Mouse (Mus musculus) liver, embryonic 12.5 days (tissue): Measurements from ENCODE around the gene Rps6kb2. TPM values are rescaled to one million over a fixed set of nuclear protein-coding genes. Genes with fewer than 3 reads are reported as not detected.

Experiments
- ATAC-seq: fragments of 200-750 bp; cut with Nextera tagmentation; 2 replicates; pipeline ENCODE4 v1.8.0; 2017; ENCODE audit warnings: moderate number of reproducible peaks, mild to moderate bottlenecking, moderate library complexity
- H3K27ac ChIP-seq: fragments of 300-500 bp; sonication (generic); 2 replicates; pipeline ENCODE4 v1.5.1; 2016; ENCODE audit warnings: mild to moderate bottlenecking
- H3K27me3 ChIP-seq: fragments of 300-500 bp; sonication (generic); replicated peaks from 2 replicates; pipeline ENCODE4 v1.6.1; 2016; ENCODE audit warnings: mild to moderate bottlenecking, moderate library complexity
- H3K36me3 ChIP-seq: fragments of 300-500 bp; sonication (generic); 2 replicates; pipeline ENCODE4 v1.6.1; 2016; ENCODE audit warnings: mild to moderate bottlenecking, moderate library complexity
- H3K4me1 ChIP-seq: fragments of 300-500 bp; sonication (generic); 2 replicates; pipeline ENCODE4 v1.6.1; 2016
- H3K4me2 ChIP-seq: fragments of 300-500 bp; sonication (generic); 2 replicates; pipeline ENCODE4 v1.6.1; 2016; ENCODE audit warnings: mild to moderate bottlenecking, moderate library complexity
- H3K4me3 ChIP-seq: fragments of 300-500 bp; sonication (generic); 2 replicates; pipeline ENCODE4 v1.5.1; 2016; ENCODE audit warnings: mild to moderate bottlenecking, moderate library complexity
- H3K9ac ChIP-seq: fragments of 300-500 bp; sonication (generic); 2 replicates; pipeline ENCODE4 v1.6.1; 2016; ENCODE audit warnings: mild to moderate bottlenecking, moderate library complexity
- H3K9me3 ChIP-seq: fragments of 300-500 bp; sonication (generic); replicated peaks from 2 replicates; pipeline ENCODE4 v1.6.1; 2016; ENCODE audit warnings: mild to moderate bottlenecking, moderate library complexity
- WGBS: fragments of 180-500 bp; shearing (Covaris S2); methylation state at CpG from one replicate; pipeline ENCODE4 v1.1.7; 2016; ENCODE audit not compliant: insufficient replicate concordance; 5-methylcytosine and 5-hydroxymethylcytosine counted together
- polyA plus RNA-seq: library from polyadenylated mRNA; unstranded; fragments of >200 nt; fragmentation: Nextera tagmentation; extraction: Ambion mirVana; gene quantifications from 2 replicates; pipeline ENCODE4 v1.2.1, GENCODE M21; 2016

Gene Rps6kb2
- polyA plus RNA-seq, 1 experiment from 2014 or later = 39.1 TPM

GRCm38 (mm10) chr19:4196048-4196447, 32.9 kb upstream of the Rps6kb2 start:
- H3K36me3 ChIP-seq = peaks cover 77% of the 10 kb centered on the region
- WGBS = 74% methylated on average over 2 of the region's 2 CpGs
- H3K27ac ChIP-seq = no peak overlapping the region
- no peak overlapping the region for H3K4me3 ChIP-seq
- peaks cover 85% of the 10 kb centered on the region for H3K4me1 ChIP-seq
- H3K9ac ChIP-seq = no peak overlapping the region
- ATAC-seq = no peak
- H3K9me3 ChIP-seq = no peaks in the 10 kb centered on the region
- no peaks in the 10 kb centered on the region for H3K27me3 ChIP-seq
- no peak overlapping the region for H3K4me2 ChIP-seq

- Histone ChIP-seq H3K4me1 (peaks cover 84% of the 10 kb centered on the region), H3K4me3 (no peak overlapping the region), H3K9ac (no peak overlapping the region), H3K36me3 (peaks cover 71% of the 10 kb centered on the region), H3K27ac (peak overlapping the region; percentile 91; the same call in 1 of the 2 replicates), H3K27me3 (no peaks in the 10 kb centered on the region), H3K4me2 (no peak overlapping the region), H3K9me3 (no peaks in the 10 kb centered on the region)
- WGBS = 77% methylated on average over 12 of the region's 12 CpGs
- no peak for ATAC-seq
Measured at GRCm38 (mm10) chr19:4194776-4195650, 31.9 kb upstream of the Rps6kb2 start.

- H3K4me3 ChIP-seq = peak overlapping the region; percentile 93; the same call in 1 of the 2 replicates
- 76% methylated on average over 8 of the region's 8 CpGs for WGBS
- peaks cover 63% of the 10 kb centered on the region for H3K36me3 ChIP-seq
- H3K27me3 ChIP-seq = no peaks in the 10 kb centered on the region
- ATAC-seq = no peak
- H3K4me2 ChIP-seq = peak overlapping the region; percentile 89
- peak overlapping the region; percentile 91 for H3K27ac ChIP-seq
- H3K9ac ChIP-seq = 0 out of 2 replicates have a peak overlapping the region, but pooled peaks have one; percentile 12
- peaks cover 75% of the 10 kb centered on the region for H3K4me1 ChIP-seq
- H3K9me3 ChIP-seq = no peaks in the 10 kb centered on the region
Measured at GRCm38 (mm10) chr19:4194021-4194724, 31.0 kb upstream of the Rps6kb2 start.

GRCm38 (mm10) chr19:4193129-4193528, 30.0 kb upstream of the Rps6kb2 start:
- H3K36me3 ChIP-seq = peaks cover 52% of the 10 kb centered on the region
- peak overlapping the region; percentile 91 for H3K27ac ChIP-seq
- H3K27me3 ChIP-seq = no peaks in the 10 kb centered on the region
- peaks cover 68% of the 10 kb centered on the region for H3K4me1 ChIP-seq
- peak overlapping the region; percentile 93 for H3K4me3 ChIP-seq
- peak overlapping the region; percentile 89 for H3K4me2 ChIP-seq
- no peaks in the 10 kb centered on the region for H3K9me3 ChIP-seq
- WGBS = 50% methylated on average over 6 of the region's 6 CpGs
- ATAC-seq = no peak
- peak overlapping the region; percentile 97 for H3K9ac ChIP-seq

GRCm38 (mm10) chr19:4192251-4192985, 29.3 kb upstream of the Rps6kb2 start:
- H3K36me3 ChIP-seq = peaks cover 45% of the 10 kb centered on the region
- under 1% methylated on average over 46 of the region's 52 CpGs for WGBS
- peak; percentile 58 for ATAC-seq
- peak overlapping the region; percentile 97 for H3K9ac ChIP-seq
- H3K27ac ChIP-seq = peak overlapping the region; percentile 91
- no peaks in the 10 kb centered on the region for H3K9me3 ChIP-seq
- peak overlapping the region; percentile 89 for H3K4me2 ChIP-seq
- peaks cover 64% of the 10 kb centered on the region for H3K4me1 ChIP-seq
- H3K4me3 ChIP-seq = peak overlapping the region; percentile 93
- no peaks in the 10 kb centered on the region for H3K27me3 ChIP-seq

- no peaks in the 10 kb centered on the region for H3K9me3 ChIP-seq
- peak within 1 kb of the TSS; percentile 91 for H3K27ac ChIP-seq
- peak within 1 kb of the TSS; percentile 97 for H3K9ac ChIP-seq
- H3K4me1 ChIP-seq = peaks cover 56% of the 10 kb centered on the region
- WGBS = 6% methylated on average over 39 of the region's 47 CpGs
- ATAC-seq = peak; percentile 93
- H3K36me3 ChIP-seq = peaks cover 38% of the 10 kb centered on the region
- H3K4me3 ChIP-seq = peak within 1 kb of the TSS; percentile 93
- H3K4me2 ChIP-seq = peak within 1 kb of the TSS; percentile 89
- no peaks in the 10 kb centered on the region for H3K27me3 ChIP-seq
Measured at GRCm38 (mm10) chr19:4191528-4192250, 28.5 kb upstream of the Rps6kb2 start, which contains the start of gene Ppp1ca. Gene Ppp1ca (plus strand): TSS chr19:4192065.

- peaks cover 30% of the 10 kb centered on the region for H3K36me3 ChIP-seq
- ATAC-seq = no peak
- no peaks in the 10 kb centered on the region for H3K9me3 ChIP-seq
- H3K4me3 ChIP-seq = peak within 1 kb of the TSS; percentile 93
- H3K4me1 ChIP-seq = peaks cover 51% of the 10 kb centered on the region
- peak within 1 kb of the TSS; percentile 97 for H3K9ac ChIP-seq
- 23% methylated on average over 4 of the region's 4 CpGs for WGBS
- H3K27me3 ChIP-seq = no peaks in the 10 kb centered on the region
- peak within 1 kb of the TSS; percentile 91 for H3K27ac ChIP-seq
- peak within 1 kb of the TSS; percentile 89 for H3K4me2 ChIP-seq
Measured at GRCm38 (mm10) chr19:4190831-4191334, 27.7 kb upstream of the Rps6kb2 start, which contains the start of gene Tbc1d10c. Gene Tbc1d10c (minus strand): TSS chr19:4191284.

- WGBS = 73% methylated on average over 12 of the region's 12 CpGs
- ATAC-seq = no peak
- H3K4me2 ChIP-seq = no peak overlapping the region
- H3K27me3 ChIP-seq = no peaks in the 10 kb centered on the region
- no peak overlapping the region for H3K27ac ChIP-seq
- peaks cover 50% of the 10 kb centered on the region for H3K4me1 ChIP-seq
- no peak overlapping the region for H3K4me3 ChIP-seq
- H3K9ac ChIP-seq = no peak overlapping the region
- no peaks in the 10 kb centered on the region for H3K9me3 ChIP-seq
- peaks cover 12% of the 10 kb centered on the region for H3K36me3 ChIP-seq
Measured at GRCm38 (mm10) chr19:4189051-4189620, 26.0 kb upstream of the Rps6kb2 start.

- H3K4me1 ChIP-seq = peaks cover 38% of the 10 kb centered on the region
- H3K27ac ChIP-seq = no peak overlapping the region
- WGBS = 79% methylated on average over 3 of the region's 3 CpGs
- no peak overlapping the region for H3K4me2 ChIP-seq
- no peak overlapping the region for H3K4me3 ChIP-seq
- H3K9ac ChIP-seq = no peak overlapping the region
- no peaks in the 10 kb centered on the region for H3K9me3 ChIP-seq
- H3K36me3 ChIP-seq = no peaks in the 10 kb centered on the region
- H3K27me3 ChIP-seq = no peaks in the 10 kb centered on the region
- no peak for ATAC-seq
Measured at GRCm38 (mm10) chr19:4187303-4187702, 24.1 kb upstream of the Rps6kb2 start.

GRCm38 (mm10) chr19:4184976-4185975, 22.1 kb upstream of the Rps6kb2 start:
- H3K4me2 ChIP-seq = peak overlapping the region; percentile 20
- 33% methylated on average over 15 of the region's 15 CpGs for whole genome bisulfite sequencing

More at GRCm38 (mm10) chr19:4184976-4185975, 22.1 kb upstream of the Rps6kb2 start:
- Histone ChIP-seq H3K4me3 (no peak overlapping the region), H3K4me1 (peaks cover 30% of the 10 kb centered on the region), H3K27ac (peak overlapping the region; percentile 61), H3K27me3 (no peaks in the 10 kb centered on the region), H3K36me3 (no peaks in the 10 kb centered on the region), H3K9me3 (no peaks in the 10 kb centered on the region), H3K9ac (no peak overlapping the region)
- ATAC-seq = peak; percentile 33; the same call in 1 of the 2 replicates
